Mouse (Mus musculus) forelimb bud, embryonic 11.5 days (tissue): ENCODE results near the gene Cacng6.

Experiments used
- DNase-seq: peaks from one replicate; pipeline ENCODE4 v3.0.0-alpha.2; 2012; ENCODE audit warnings: low read depth, low spot score

Gene Cacng6

DNA sequence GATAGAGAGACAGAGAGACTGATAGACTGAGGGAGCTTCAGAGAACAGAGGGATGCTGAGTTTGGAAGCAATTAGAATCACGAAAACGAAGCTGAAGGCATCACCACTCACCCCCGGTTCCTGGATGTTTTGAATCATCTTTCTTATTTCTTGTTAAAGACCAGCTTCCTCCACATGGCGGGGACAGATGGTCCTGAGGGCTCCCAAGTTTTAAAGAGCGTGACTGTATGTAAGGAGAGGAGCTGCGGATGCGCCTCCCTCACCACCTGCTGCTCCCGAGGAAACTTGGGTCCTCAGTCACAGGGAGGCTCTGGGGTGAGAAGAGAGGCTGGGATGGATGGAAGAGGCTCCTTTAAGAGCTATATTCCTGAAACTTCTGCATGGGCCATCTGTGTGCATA lies 36.3 kb downstream of the Cacng6 start:
- no peak for DNase-seq

DNA sequence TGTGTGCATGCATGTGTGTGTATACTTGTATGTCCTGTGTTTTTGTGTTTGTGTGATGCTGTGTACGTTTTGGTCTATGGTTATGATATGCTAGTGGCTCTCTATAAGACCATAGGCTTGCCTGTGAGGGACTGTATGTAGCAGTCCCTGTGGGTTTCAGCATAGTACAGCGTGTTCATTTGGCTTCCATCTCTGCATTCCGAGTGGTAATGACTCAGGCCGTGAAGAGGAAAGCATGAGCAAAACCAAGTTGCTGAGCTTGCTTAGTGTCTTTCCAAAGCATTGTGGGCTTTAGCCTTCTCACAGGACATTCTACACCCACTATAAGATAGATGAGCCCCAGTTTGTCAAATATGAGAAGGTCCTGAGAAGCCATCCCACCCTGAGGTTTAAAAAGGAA lies 39.3 kb downstream of the Cacng6 start:
- DNase-seq: no peak

DNA sequence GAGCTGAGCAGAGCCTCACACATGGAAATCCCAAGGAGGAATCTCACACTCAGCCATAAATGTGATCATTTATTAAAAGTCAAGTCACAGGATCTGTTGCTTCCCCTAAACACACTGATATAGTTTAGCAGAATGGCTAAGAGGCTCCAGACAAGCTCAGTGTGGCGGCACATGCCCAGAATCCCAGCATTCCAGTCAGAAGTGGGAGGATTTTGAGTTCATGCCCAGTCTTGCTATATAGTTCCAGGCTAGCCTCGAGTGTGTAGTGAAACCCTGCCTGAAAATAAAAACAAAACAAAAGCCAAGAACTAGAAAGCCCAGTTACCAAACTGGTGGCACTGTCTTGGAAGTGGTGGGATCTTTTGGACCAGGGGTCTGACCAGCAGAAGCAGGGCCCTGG lies 44.6 kb downstream of the Cacng6 start:
- no peak for DNase-seq

DNA sequence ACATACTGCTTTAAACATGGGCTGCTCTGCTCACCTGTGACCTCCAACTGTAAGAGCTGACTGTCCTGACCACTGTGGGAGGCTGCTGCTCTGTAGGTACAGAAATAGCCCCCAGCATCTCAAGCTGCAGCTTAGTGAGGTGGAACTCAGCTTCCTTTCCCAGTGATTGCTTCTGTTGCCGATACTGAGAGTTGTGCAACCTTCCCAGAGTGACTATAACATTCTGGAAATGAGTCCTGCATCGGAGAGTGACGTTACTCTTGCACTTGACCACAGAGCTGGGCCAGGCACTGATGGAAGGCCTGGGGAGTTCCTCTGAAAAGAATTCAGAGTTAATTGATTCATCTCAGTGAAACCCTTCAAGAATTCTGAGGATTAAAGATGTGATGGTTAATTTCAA lies 48.8 kb downstream of the Cacng6 start:
- DNase-seq: no peak

DNA sequence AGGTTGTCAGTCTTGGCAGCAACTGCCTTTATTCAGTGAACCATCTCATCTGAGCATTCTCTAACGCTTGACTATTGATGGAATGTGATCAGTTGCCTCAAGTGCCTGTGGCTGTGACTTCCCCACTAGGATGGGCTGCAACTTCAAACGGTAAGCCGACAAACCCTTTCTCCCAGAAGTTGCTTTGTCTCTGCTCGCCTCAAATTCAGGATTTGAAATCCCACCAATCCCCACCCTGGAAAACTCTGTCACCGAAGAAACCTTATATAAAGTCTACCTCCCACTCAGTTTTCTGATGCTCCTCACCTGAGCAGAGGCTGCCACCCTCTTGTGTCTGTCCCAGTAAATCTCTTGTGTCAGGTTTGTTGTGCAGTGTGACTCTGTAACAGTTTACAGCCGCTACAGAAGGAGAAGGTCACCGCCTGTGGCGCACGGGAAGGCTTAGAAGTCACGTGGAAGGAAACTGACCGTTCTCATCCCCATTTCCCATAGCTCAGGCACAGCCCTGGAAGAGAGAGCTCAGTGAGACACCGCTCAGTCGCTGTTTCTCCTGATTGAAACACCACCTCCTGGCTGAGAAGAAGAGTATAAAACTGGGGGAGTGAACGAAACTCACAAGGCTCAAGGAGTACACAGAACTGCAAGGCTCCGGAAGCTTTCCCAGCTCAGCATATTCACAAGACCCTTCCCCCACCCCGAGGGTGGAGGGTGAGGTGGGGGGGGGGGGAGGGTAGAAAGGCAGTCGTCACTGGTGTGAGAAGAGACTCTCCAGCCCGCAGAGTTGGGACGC lies 50.5 kb downstream of the Cacng6 start:
- peak; percentile 31 for DNase-seq

DNA sequence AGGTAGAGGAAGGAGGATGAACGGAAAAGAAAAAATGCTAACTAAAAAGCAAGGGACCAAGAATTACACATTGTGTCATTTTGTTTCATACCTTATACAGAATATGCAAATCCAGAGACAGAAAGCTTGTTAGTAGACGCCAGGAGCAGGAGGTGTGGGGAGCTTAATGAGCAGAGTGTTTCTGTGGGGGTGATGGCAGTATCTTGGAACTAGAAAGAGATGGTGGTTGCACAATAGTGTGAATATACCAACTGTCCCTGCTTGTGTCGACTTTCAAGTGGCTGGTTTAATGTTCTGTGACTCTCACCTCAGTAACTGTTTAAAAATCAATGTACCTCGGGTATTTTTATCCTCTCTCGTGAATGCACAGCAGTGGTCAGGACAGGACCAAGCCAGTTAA lies 52.7 kb downstream of the Cacng6 start:
- no peak for DNase-seq

DNA sequence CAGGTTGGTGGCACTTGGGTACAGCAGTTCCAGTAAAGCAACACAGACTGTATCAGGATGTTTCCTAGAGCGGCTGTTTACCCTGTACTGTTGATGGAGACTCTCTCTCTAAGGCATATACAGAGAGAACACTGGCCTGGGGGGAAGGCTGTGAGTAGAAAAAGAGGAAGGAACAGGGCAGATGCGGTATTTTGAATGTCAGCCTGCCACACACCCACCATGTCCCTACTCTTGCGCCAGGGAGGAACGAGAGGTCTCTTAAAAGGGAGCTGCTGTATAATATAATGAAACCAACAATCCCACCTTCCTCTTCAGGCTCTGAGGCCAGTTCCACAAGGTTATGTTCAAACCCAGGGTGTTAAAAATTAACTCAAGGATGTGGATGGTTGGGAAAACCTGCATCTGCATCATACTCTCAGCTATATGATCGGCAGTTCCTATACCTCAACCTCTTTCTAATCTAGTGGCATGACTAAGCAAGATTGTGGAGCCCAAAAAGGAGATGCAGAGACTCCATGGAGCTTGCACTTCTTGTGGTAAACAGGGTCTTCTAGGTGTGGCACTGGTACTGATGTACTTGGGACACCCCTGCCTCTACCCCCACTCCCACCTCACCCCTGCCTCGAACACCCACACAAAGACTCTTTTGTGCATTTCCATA lies 58.1 kb downstream of the Cacng6 start:
- DNase-seq: no peak
